Mouse (Mus musculus) lung, embryonic 14.5 days (tissue): ENCODE measurements around the gene Lrrc20. TPM values are rescaled to one million over a fixed set of nuclear protein-coding genes. Genes with fewer than 3 reads are reported as not detected.
A peak's percentile ranks its signal among the peaks of the same experiment; 100 is the strongest.

Experiments used
- ATAC-seq: fragments of 200-750 bp; cut with Nextera tagmentation; 2 replicates; pipeline ENCODE4 v1.8.0; 2017; ENCODE audit warnings: mild to moderate bottlenecking, moderate TSS enrichment, moderate library complexity; ENCODE audit not compliant: insufficient read depth
- DNase-seq: peaks from one replicate; pipeline ENCODE4 v3.0.0-alpha.2; 2015
- H3K27ac ChIP-seq: fragments of 300-500 bp; sonication (generic); 2 replicates; pipeline ENCODE4 v1.5.1; 2014; ENCODE audit warnings: low read depth, mild to moderate bottlenecking, moderate library complexity
- H3K27me3 ChIP-seq: fragments of 300-500 bp; sonication (generic); 2 replicates; pipeline ENCODE4 v1.6.1; 2014; ENCODE audit warnings: low read length, control low read depth; ENCODE audit not compliant: insufficient read depth
- H3K36me3 ChIP-seq: fragments of 300-500 bp; sonication (generic); 2 replicates; pipeline ENCODE4 v1.6.1; 2014; ENCODE audit warnings: control low read depth; ENCODE audit not compliant: insufficient read depth
- H3K4me1 ChIP-seq: fragments of 300-500 bp; sonication (generic); 2 replicates; pipeline ENCODE4 v1.6.1; 2014; ENCODE audit warnings: antibody characterized with exemption, control low read depth; ENCODE audit not compliant: insufficient read depth
- H3K4me2 ChIP-seq: fragments of 300-500 bp; sonication (generic); 2 replicates; pipeline ENCODE4 v1.6.1; 2014; ENCODE audit warnings: mild to moderate bottlenecking
- H3K4me3 ChIP-seq: fragments of 300-500 bp; sonication (generic); 2 replicates; pipeline ENCODE4 v1.5.1; 2014; ENCODE audit warnings: low read depth, low read length
- H3K9ac ChIP-seq: fragments of 300-500 bp; sonication (generic); 2 replicates; pipeline ENCODE4 v1.6.1; 2014
- H3K9me3 ChIP-seq: fragments of 300-500 bp; sonication (generic); 2 replicates; pipeline ENCODE4 v1.6.1; 2016; ENCODE audit warnings: low read depth, low read length, control low read depth
- CTCF ChIP-seq: IDR thresholded peaks from 2 replicates; pipeline ENCODE4 v1.5.1; 2016; ENCODE audit warnings: antibody characterized with exemption, low read depth
- whole genome bisulfite sequencing: fragments of 180-500 bp; shearing (Covaris S2); extraction: QIAGEN DNeasy Blood & Tissue Kit; methylation state at CpG from one replicate; pipeline ENCODE4 v1.1.7; 2014; 5-methylcytosine and 5-hydroxymethylcytosine counted together
- polyA plus RNA-seq: library from polyadenylated mRNA; unstranded; fragments of >200 nt; fragmentation: Nextera tagmentation; extraction: Ambion mirVana; gene quantifications from 2 replicates; pipeline ENCODE4 v1.2.1, GENCODE M21; 2014

Gene Lrrc20
- polyA plus RNA-seq, 1 experiment from 2014 or later: 9.8 TPM

DNA sequence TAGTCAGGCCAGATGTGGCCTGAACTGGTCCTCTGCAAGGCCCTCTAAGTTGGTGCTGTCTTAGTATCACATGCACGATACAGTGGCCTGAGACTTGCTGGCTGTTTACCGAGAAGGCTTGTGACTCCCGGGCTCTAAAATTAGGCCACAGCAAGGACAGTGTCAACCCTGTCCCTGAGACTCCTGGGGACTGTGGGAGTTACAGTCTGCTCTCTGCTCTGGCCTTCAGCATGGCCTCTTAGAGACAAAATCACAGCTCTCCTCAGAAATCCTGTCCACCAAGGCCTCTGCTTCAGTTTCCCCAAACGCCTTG is 152.3 kb downstream of the Lrrc20 start:
- no peaks in the 10 kb centered on the region for H3K9me3 ChIP-seq
- no peak overlapping the region for H3K4me3 ChIP-seq
- H3K4me2 ChIP-seq: no peak overlapping the region
- TF ChIP-seq CTCF: no peak
- no peak overlapping the region for H3K9ac ChIP-seq
- peaks cover 22% of the 10 kb centered on the region for H3K27me3 ChIP-seq
- DNase-seq: no peak
- no peak for ATAC-seq
- H3K4me1 ChIP-seq: no peaks in the 10 kb centered on the region
- H3K36me3 ChIP-seq: no peaks in the 10 kb centered on the region
- peak overlapping the region; percentile 6; the same call in 1 of the 2 replicates for H3K27ac ChIP-seq
- WGBS: 53% methylated on average over 4 of the region's 4 CpGs

Other genes starting within 250 kb of the Lrrc20 start
- 1.5 and 1.8 TPM in 2 replicates for gene Adamts14, start 202.4 kb upstream of the Lrrc20 start, polyA plus RNA-seq
- gene Prf1, start 178.0 kb upstream of the Lrrc20 start, polyA plus RNA-seq: not detected in 2 replicates
- gene Pald1, start 92.3 kb upstream of the Lrrc20 start, polyA plus RNA-seq: 44.1 and 47.5 TPM in 2 replicates
- gene Nodal, start 57.8 kb upstream of the Lrrc20 start, polyA plus RNA-seq: 0.08 TPM in 2 replicates
- gene Eif4ebp2, start 23.1 kb upstream of the Lrrc20 start, polyA plus RNA-seq: 53.8 and 57.4 TPM in 2 replicates
- 0.05 and 0.09 TPM in 2 replicates for gene Npffr1, start 119.7 kb downstream of the Lrrc20 start, polyA plus RNA-seq
- 213 TPM in 2 replicates for gene Ppa1, start 172.8 kb downstream of the Lrrc20 start, polyA plus RNA-seq
- 265 and 272 TPM in 2 replicates for gene Sar1a, start 204.5 kb downstream of the Lrrc20 start, polyA plus RNA-seq
- 37.2 and 41.4 TPM in 2 replicates for gene Tysnd1, start 219.7 kb downstream of the Lrrc20 start, polyA plus RNA-seq
- 11.5 and 12.1 TPM in 2 replicates for gene Aifm2, start 239.5 kb downstream of the Lrrc20 start, polyA plus RNA-seq